Mouse (Mus musculus) spleen, adult 2 months (tissue): Measurements from ENCODE around the gene Selenon. TPM values are rescaled to one million over a fixed set of nuclear protein-coding genes. Genes with fewer than 3 reads are reported as not detected.
A peak's percentile ranks its signal among the peaks of the same experiment; 100 is the strongest.

Experiments used
- DNase-seq, 2 experiments: peaks; one replicate each; pipeline versions ENCODE4 v3.0.0 to v3.0.0-alpha.2; 2012 to 2021; ENCODE audit warnings: low spot score in 2 of 2, low read depth in 1 of 2
- H3K27ac ChIP-seq: fragments of 200-500 bp; 2 replicates; pipeline ENCODE4 v1.5.1; 2012; ENCODE audit warnings: low read length, inconsistent platforms; ENCODE audit not compliant: insufficient read depth
- H3K27me3 ChIP-seq: fragments of 200-500 bp; 2 replicates; pipeline ENCODE4 v1.6.1; 2012; ENCODE audit warnings: mild to moderate bottlenecking, moderate library complexity, low read length, inconsistent platforms; ENCODE audit not compliant: control insufficient read depth, insufficient read depth
- H3K36me3 ChIP-seq: fragments of 200-500 bp; 2 replicates; pipeline ENCODE4 v1.6.1; 2012; ENCODE audit warnings: mild to moderate bottlenecking, low read length, inconsistent platforms; ENCODE audit not compliant: control insufficient read depth, insufficient read depth
- H3K4me1 ChIP-seq: fragments of 200-500 bp; 2 replicates; pipeline ENCODE4 v1.6.1; 2011; ENCODE audit warnings: inconsistent platforms; ENCODE audit not compliant: control insufficient read depth, insufficient read depth, insufficient read length
- H3K4me3 ChIP-seq: fragments of 200-500 bp; 2 replicates; pipeline ENCODE4 v1.5.1; 2011; ENCODE audit warnings: mild to moderate bottlenecking, inconsistent platforms; ENCODE audit not compliant: insufficient read depth, insufficient read length; ENCODE audit errors: extremely low read depth
- CTCF ChIP-seq: fragments of 200-500 bp; IDR thresholded peaks from 2 replicates; pipeline ENCODE4 v1.5.1; 2011; ENCODE audit warnings: mild to moderate bottlenecking, inconsistent platforms; ENCODE audit not compliant: insufficient read depth, insufficient read length, insufficient replicate concordance; ENCODE audit errors: extremely low read depth
- POLR2A ChIP-seq: fragments of 200-500 bp; IDR thresholded peaks from 2 replicates; pipeline ENCODE4 v1.6.1; 2011; ENCODE audit warnings: low read depth, low read length, inconsistent platforms
- WGBS: fragments of 180-500 bp; shearing (Covaris S2); methylation state at CpG from one replicate; pipeline ENCODE4 v1.1.7; 2018; 5-methylcytosine and 5-hydroxymethylcytosine counted together
- polyA plus RNA-seq: library from polyadenylated mRNA; depleted of rRNA; stranded (reverse); fragments of >200 nt; gene quantifications from 2 replicates; pipeline ENCODE4 v1.2.3, GENCODE M21; 2012

Gene Selenon
- polyA plus RNA-seq, 1 experiment: 8.3 TPM

DNA sequence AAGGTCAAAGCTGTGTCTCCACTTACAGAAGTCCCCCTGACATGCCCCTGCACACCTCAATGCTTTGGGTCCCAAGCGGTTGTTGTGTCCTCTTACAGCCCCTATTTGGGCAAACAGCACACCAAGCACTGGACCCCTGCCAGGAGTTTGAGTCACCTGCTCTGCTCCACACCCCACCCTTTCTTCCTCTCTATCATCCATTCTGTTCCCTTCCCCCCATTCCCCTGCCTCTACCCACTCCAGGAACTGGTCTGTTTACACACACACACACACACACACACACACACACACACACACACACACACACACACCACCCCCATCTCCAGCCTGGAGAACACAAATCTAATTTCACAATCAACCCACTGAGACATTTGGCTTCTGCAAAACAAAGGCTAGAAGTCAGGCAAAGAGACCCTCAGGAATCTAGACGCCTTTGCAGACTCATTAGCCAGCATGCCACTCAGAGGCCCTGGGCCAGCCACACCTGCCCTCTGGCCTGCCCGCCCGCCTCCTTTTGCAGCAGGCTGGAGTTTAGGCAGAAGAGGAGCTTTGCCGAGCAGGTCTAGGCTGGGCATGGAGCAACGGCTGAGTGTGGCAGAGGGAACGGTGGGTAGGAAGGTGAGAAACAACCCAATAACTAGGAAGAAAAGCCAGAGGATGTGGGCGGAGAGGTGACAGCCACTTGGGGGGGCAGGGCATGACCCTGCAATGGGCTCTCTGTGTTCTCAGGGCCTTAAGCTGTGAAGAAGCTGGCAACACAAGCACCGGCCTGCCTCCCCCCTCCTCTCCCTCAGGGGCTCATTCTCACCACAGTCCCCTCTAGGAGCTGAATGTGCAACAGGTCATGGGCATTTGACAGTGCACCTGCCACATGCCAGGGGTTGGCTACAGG is 4.9 kb downstream of the Selenon start:
- H3K36me3 ChIP-seq: no peaks in the 10 kb centered on the region
- TF ChIP-seq POLR2A (no peak), CTCF (no peak)
- no peak overlapping the region for H3K27ac ChIP-seq
- peak overlapping the region; percentile 7; the same call in 1 of the 2 replicates for H3K4me3 ChIP-seq
- WGBS: 67% methylated on average over 9 of the region's 9 CpGs
- H3K27me3 ChIP-seq: peaks cover 4% of the 10 kb centered on the region; the same call in 1 of the 2 replicates
- DNase-seq: no peak
- H3K4me1 ChIP-seq: no peaks in the 10 kb centered on the region

DNA sequence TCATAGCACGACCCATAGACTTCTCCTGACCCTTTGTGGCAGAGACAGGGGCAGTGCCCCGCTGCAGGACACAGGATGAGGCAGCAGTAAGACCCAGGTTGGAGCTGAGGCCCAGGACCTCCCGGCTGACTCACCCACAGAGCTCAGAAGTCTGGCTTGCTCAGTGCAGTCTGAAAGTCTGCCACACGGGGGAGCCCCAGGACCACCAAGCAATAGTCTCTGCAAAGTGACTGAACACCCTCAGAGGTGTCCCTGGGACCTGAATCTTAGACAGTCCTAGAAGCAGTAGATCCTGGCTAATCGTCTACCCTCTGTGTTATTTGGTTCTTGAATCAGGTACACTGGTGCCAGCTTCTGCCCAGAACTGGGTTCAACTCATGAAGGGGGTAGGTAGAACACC is 8.7 kb downstream of the Selenon start:
- Histone ChIP-seq H3K27ac (no peak overlapping the region), H3K27me3 (no peaks in the 10 kb centered on the region), H3K36me3 (no peaks in the 10 kb centered on the region), H3K4me1 (no peaks in the 10 kb centered on the region), H3K4me3 (no peak overlapping the region)
- DNase-seq: peak; percentile 67 to 88
- TF ChIP-seq POLR2A: no peak
- peak; percentile 97 for TF ChIP-seq CTCF
- 9% methylated on average over 5 of the region's 5 CpGs for WGBS

DNA sequence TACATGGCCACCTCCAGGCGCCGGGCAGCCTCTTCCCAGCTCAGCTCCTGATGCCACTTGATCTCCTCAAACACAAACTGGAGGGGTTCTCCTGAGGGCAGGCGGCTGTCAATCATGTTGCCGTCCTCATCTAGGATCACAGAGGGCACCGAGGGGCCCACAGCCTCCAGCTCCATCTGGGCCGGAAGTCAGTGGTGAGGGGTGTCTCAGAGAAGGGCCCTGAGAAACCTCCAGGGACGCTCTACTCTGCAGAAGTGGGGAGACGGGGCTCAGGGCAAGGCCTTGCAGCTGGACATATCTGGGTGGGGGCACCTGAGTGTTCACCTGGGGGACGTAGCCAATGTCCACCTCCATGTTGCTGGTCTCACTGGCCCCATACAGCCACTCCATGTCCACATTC is 9.2 kb downstream of the Selenon start:
- Histone ChIP-seq H3K4me1 (no peaks in the 10 kb centered on the region), H3K4me3 (no peak overlapping the region), H3K27me3 (no peaks in the 10 kb centered on the region), H3K27ac (no peak overlapping the region), H3K36me3 (no peaks in the 10 kb centered on the region)
- TF ChIP-seq CTCF: no peak
- no peak for TF ChIP-seq POLR2A
- DNase-seq: no peak
- WGBS: 82% methylated on average over 9 of the region's 9 CpGs

DNA sequence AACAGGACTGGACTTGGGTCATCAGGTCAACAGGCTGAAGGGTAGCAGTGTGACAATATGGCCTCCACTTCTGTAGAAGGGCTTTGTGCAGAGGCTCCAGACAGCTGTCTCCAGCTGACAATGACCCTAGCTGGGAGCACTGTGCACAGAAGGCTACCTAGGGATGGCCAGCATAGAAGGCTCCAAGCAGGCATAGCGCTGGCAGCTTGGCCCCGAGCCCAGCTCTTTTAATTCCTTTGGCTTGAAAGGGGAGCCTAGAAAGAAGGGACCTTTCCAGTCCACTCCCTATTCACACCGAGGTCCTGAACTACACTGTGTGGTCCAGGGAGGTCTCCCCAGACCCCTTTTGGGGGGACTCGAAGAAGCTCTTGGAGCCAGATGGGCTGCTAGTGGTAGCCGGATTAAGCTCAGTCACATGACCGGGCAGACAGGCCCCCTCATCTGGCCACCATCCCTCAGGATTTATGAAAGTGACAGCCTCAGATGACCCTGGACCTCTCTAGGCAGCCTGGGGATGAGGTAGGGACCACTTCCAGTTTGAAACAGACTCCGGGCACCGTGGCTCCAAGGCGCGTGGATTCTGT is 12.9 kb downstream of the Selenon start:
- DNase-seq: no peak
- no peaks in the 10 kb centered on the region for H3K4me1 ChIP-seq
- H3K27ac ChIP-seq: no peak overlapping the region
- no peak for TF ChIP-seq CTCF
- TF ChIP-seq POLR2A: no peak
- WGBS: 89% methylated on average over 10 of the region's 10 CpGs
- H3K36me3 ChIP-seq: no peaks in the 10 kb centered on the region
- no peak overlapping the region for H3K4me3 ChIP-seq
- H3K27me3 ChIP-seq: no peaks in the 10 kb centered on the region

DNA sequence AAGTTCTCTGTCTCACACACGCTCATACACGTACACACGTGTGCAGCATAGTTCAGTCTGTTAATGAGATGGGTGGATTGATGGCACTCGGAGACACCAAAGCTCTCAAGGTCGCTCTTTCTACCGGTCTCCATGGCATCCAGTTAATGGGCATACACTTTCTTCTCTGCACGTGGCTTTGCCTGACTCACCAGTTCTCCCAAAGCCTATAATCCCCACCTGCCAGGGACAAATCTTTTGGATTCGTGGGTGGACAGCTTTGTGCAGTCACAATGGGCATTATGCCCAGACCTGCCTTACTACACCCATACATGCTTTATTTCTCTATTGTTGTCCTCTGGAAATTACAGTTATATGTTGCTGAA is 16.2 kb downstream of the Selenon start:
- Histone ChIP-seq H3K27me3 (no peaks in the 10 kb centered on the region), H3K36me3 (peaks cover 3% of the 10 kb centered on the region; the same call in 1 of the 2 replicates), H3K4me3 (peak overlapping the region; percentile 81; the same call in 1 of the 2 replicates), H3K4me1 (no peaks in the 10 kb centered on the region; the same call in 1 of the 2 replicates), H3K27ac (no peak overlapping the region)
- DNase-seq: no peak
- TF ChIP-seq CTCF: no peak
- TF ChIP-seq POLR2A: no peak
- 2% methylated on average over 8 of the region's 8 CpGs for WGBS

DNA sequence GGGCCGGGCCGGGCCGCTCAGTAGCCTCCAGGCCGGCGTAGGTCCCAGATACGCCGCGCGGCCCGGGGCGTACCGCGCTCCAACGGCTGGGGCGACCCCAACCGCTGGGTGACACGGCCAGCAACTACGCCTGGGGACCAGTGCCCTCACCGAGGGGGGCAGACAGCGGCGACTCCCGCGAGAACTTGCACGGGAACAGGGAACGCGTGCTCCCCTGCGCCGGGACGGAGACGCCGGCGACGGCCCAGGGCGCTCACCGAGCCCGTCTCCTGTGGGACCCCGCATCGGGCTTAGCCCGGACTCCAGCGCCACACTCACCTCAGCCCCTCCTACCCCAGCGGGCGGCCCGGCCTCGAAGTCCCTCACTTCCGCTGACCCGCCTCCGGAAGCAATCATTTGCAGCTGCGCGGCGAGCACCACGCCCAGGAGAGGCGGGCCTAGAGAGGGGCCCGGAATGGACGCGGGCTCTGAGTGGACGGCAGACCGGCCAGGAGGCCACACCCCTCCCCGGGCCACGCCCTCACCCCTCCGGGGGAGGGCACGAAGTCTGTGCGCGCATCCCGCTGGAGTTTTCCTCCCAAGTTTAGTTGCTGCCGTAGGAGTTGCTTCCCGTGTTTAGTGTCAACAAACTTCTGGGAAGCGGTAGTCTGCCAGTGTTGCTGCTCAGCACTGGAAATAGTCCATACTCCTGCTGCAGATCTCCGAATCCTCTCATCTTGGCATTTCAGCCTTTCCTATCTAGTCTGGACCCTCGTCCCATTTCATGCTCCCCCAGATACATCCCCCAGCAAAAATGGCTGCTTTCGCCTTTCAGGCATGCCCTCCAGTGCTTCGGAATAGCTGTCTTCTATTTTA is 16.8 kb downstream of the Selenon start, which contains the start of gene Mtfr1l:
Mtfr1l (minus strand) TSS at position 456 of the 855 bp plus-strand sequence.
- H3K4me3 ChIP-seq: peak within 1 kb of the TSS; percentile 81
- H3K4me1 ChIP-seq: no peaks in the 10 kb centered on the region; the same call in 1 of the 2 replicates
- H3K27ac ChIP-seq: peak within 1 kb of the TSS; percentile 64
- DNase-seq: peak; percentile 85 to 97
- WGBS: 1% methylated on average over 68 of the region's 71 CpGs
- H3K36me3 ChIP-seq: peaks cover 5% of the 10 kb centered on the region; the same call in 1 of the 2 replicates
- no peaks in the 10 kb centered on the region for H3K27me3 ChIP-seq
- TF ChIP-seq CTCF (no peak), POLR2A (no peak; the same call in 1 of the 2 replicates)
